Mouse (Mus musculus): ENCODE results near the gene Epha8.
A peak's percentile ranks its signal among the peaks of the same experiment; 100 is the strongest.

Gene Epha8

DNA sequence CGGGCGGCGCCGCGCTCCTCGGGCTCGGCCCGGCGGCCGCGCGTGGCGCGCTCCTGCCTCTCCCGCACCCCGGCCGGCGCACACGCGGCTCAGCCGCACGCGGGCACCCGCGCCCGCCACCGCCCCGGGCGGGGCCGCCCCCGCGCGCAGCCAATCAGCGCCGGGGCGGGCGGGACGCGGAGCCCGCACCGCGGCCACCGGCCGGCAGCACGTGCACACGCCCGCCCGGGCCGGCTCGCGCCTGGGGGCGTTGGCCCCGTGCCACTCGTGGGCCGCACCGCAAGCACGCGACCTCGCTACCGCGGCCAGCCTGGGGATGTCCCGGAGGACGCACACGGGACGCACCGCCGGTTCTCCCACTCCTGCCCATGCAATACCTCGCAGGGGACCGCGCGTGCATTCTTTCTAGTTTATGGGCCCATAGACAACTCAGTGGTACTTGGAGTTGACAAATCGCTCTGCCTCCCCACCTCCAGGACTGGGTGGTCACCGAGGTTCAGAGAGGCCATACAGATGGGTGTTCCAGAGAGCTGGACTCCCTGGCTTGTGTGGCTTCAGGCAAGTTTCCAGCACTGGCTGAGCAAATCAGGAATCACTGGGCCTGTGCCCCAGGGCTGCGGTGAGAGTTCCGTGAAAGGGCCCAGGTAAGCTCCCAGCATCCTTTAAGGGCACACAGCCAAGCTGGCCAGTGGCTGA lies at the start of gene Epha8:
Gene Epha8 (minus strand): TSS at position 66 of the 696 bp plus-strand sequence.
- no peak for DNase-seq (ENCODE audit: low read depth, low spot score)

DNA sequence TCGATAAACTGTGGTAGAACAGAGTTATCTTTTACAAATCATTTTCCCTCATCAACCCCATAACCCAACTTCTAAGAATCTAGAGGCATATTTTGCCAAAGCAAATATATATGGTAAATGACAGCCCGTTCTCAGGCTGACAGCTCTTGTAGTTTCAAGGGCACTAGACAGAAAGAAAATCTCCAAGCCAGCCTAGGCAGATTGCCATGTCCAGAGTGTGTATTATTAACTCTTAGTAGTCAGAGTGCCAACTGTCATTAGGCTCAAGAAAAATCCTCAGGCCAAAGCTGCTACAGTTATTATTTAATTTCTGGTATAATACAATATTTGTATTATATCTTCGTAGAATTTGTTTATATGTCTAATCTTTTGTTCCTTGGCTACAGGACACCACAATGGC lies 45.2 kb upstream of the Epha8 start:
- DNase-seq (ENCODE audit: low read depth, low spot score), result no peak

DNA sequence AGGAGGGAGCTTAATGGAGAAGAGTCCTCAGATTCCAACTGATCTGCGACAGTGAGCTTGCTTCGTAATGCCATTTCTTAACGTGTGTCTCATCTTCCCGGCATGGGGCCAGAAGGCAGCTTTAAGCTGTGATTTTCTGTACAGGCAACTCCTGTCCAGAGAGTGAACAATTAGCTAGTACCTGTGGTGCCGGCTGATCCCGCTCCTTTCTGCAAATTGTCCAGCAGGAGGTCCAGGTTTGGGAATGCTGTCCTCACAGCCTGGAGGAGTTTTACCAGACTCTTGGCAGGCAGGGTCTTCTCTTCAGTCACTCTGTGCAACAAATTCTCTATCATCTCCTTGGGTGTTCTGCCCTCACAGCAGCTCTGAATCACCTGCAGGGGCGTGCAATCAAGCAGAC lies 44.4 kb upstream of the Epha8 start:
- no peak for DNase-seq (ENCODE audit: low read depth, low spot score)

DNA sequence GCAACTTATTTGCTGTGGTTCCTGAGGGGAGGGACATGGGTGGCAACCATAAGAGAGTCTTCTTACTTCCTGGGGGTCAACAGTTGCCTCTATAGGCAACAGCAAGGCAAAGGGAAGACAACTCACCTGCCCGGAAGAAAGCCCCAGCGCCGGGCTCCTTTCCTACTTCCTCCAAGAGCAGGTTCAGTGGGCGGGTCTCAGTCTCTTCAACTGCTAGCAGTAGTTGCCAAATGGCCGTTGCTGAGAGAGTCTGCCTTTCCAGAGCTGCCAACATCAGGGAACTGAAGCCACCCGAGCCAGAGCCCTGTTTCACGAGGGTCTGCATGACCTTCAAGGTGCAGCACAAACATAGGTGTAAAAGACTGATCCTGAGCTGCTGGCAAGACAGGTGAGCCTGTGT lies 41.8 kb upstream of the Epha8 start:
- DNase-seq (ENCODE audit: low read depth, low spot score), result no peak

DNA sequence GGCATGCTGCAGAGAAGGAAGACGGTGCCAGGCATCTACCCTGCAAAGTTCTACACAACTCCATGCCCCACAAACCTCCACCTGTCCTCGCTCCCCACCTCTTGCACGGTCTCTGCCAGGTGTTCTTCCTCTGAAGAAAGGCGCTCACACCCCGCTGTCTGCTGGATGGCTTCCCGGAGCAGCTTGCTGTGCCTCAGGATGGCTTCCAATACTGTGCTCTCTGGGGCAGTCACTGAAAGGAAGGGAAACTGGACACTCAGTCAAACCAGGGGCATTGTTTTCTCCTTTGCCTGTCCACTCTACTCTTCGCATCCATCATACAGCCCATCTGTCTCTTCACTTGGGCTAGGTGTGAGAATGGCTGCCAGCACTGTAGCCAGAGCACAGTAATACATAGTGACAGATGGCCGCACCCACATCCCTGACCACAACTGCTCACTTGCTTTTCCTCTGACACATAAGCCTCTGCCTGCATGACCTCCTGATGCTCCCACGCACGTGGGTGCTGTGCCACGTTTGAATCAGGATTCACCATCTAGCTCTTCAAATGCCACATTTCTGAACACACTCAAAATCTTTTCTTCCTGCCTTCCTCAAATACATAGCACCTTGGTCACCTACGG lies 41.2 kb upstream of the Epha8 start:
- no peak for DNase-seq (ENCODE audit: low read depth, low spot score)

DNA sequence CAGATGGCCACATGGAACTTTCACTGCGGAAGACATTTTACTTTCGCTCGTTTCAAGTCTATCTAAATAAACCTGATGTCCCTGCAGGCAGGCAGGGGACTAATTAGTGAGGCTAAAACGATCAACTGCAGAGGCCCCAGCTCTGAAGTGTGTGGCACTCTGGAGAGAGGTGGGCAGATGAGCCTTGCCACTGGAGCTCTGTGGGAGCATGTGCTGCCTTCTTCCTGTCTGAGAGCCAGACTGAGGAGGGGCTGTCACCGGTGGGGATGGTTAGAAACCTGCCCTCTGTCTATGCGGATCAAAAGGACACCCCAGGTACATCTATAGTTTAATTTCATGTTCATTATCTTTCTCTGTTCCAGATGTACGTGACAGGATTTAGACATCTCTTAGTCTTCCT lies 40.3 kb upstream of the Epha8 start:
- no peak for DNase-seq (ENCODE audit: low read depth, low spot score)

DNA sequence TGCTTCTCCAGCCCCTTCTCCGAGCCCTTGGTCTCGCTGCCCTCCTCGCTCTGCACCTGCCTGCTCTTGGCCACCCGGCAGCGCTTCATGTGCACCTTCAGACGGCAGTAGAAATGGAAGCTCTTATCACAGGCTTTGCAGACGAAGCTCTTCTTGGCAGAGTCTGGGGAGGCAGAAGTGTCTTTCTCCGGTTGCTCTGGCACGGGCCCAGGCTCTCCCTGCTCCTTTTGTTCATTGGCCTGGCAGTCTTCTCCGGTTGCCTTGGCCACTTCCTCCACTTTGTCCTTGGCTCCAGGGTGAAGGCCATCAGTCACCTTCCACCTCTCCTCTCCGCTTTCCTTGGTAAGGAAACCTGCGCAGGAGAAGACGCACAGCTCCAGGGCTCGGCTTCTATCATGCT lies 38.7 kb upstream of the Epha8 start:
- no peak for DNase-seq (ENCODE audit: low read depth, low spot score)

DNA sequence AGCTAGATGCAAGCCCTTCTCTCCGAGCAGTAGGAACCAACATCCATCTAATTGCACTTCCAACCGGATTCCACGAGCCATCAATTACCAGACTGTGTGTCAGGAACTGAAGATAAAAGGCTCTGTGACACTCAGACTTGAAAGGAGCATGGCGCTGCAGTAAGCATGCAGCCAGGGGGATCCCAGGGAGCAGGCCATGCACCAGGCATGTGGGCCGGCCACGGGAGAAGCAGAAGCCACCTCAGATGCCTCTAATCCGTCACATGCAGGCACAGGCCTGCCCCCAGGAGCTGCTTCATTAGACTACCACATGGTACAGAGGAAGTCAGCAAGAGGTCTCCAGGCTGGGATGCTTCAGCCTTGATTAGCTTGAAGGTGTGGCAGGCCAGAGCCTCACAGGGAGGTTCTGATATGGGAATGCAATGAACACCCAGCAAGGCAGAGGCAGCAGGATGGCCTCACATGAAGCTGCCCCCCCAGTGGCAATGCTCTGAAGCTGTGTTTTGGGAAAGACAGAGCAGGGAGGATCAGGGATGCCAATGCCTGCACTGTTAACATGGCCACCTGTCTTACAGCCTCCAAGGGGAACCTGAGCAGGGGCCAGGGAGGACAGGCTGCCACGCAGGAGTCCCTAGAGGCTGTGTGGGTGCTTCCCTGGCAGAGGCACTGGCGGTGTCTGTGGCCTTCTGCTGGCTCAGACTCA lies 25.5 kb upstream of the Epha8 start:
- DNase-seq (ENCODE audit: low read depth, low spot score), result no peak

DNA sequence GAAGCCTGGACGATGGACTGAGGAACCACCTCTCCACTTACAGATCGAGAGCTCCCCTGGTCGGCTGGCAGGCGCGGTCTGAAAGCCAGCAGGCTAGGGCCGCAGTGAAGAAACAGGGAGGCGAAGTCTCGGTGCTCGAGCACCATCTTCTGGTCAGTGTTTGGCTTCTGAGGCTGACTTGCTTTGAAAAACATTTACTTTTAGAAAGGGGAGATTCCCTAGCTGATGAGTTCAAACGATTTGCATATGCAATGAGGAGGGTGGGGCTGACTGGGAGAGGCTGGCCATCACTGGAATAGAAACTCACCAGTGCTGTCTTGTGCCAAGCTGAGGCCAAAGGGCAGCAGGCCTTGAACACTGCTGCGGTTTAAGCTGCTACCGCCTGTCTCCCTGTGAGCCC lies 24.7 kb upstream of the Epha8 start:
- peak; percentile 58 for DNase-seq (ENCODE audit: low read depth, low spot score)

DNA sequence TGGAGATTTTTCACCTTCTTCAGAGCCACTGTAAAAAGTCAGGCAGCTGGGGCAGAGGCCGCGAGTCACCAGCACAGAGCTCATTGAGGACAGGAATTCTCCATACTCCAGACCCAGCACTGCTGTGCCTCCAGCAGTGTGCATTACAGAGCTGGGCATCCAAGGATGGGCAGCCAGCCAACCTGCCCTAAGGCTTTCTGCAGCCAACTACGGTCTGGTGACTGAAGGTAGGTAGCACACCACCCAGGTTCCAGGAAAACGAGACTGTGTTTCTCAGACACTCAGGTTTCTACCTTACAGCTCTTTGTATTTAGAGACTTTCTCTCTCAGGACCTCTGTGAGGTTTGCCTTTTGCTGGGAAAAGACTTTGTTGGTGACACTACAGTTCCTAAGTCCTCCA lies 24.3 kb upstream of the Epha8 start:
- no peak for DNase-seq (ENCODE audit: low read depth, low spot score)

DNA sequence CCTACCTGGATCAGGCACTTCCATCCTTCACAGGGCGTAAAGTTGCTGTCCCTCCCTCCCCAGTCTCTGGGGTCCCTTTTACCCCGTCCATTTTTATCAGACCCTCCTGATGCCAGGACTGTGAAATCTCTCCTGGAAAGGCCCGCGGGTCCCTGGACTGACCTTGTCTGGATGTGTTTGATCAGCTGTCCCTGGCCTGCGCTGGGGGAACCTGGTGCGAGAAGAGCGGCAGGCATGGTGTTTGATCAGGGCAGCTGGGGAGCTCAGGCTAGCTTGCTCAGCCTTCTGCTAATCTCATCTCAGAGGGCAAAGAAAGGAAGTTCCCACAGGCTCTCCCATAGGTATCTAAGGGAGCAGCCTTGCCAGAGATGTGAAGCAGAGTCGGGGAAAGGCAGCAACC lies 20.6 kb upstream of the Epha8 start:
- DNase-seq (ENCODE audit: low read depth, low spot score), result no peak

DNA sequence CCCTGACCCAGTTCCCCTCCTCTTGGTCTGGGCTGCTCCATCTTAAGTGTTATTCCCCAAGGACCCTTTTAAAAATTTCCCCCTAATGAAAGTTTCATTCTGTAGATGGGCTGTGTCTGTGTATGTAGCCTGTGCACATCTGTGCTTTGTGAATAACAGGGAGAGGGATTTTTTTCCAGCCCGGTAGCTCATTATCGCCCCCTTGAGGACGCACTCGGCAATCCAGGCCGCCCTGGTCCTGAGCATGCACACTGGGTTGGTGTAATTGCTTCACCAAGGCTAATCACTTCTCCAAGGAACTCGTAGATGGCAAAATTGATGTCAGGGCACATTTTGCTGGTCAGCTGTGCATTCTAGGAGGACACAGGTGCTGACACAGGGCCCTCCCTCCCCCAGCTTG lies 14.3 kb upstream of the Epha8 start:
- DNase-seq (ENCODE audit: low read depth, low spot score), result peak; percentile 72

DNA sequence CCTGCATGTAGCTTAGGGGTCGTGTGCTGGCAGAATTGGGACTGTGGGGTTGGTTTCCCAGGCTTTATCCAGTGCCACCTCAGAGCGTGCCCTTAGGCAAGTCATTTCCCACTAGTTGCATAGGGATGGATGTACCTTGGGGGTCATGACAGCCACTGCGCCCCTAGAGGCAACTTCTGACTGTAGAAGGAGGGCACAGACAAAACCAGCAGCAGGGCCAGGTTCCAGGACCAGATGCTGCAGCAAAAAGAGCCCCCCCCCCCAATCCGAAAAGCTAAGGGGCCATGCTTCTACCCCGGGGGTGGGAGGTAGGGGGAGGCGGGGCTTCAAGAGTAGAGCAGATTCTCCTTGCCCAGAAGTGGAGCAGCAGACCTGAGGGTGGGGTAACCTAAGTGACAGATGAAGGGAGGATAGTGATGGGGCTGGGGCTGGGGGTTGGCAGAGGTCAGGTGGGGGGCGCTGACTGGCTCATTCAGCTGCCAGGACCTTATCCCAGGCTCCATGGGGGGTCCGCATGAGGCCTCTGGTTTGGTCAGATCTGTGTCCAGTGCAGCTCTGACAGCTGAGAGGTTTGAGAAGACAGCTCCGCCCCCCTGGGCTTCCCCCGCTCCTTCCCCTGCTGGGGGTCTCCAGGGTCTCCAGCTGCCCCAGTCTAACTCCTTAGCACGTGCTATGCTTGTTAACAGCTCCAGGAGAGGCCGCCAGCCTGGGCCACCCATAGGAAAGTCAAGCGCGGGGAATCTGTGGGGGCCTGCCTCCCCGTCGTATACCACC lies 13.1 kb upstream of the Epha8 start:
- DNase-seq (ENCODE audit: low read depth, low spot score), result no peak

DNA sequence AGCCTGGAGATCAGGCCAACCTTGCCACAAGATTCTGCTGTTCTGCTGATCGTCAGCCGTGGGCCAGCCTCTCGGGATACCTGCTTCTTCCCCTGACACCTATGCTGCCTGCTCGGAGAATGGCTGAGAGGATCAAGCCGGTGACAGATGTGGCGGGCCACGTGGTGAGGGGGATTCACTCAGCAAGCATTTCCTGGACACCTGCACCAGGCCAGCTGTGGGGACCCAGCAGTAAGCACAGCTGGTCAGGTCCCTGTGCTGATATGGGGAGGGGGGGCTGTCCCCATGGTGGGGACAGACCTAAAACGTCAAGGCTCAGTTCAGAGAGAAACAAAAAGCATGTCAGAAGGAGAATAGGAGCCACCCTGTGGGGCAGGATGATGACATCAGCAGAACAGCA lies 12.5 kb upstream of the Epha8 start:
- DNase-seq (ENCODE audit: low read depth, low spot score), result no peak

DNA sequence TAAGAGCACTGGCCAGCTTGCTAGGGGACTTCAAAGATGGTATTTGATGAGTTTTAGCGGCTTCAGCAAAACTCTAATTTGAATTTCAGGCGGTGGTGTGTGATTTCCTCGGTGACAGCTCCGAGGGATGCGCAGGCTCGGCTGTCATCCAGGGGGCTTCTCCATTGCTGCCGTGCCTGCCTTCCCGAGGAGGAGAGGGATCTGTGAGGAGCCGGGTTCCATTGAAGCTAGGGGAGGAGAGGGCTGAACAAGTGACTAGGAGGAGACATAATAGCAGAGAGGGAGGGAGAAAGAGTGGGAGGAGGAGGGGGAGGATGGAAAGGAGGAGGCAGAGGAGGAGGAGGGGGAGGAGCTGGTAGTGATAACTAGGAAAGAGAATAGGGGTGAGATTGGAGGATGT lies 10.9 kb upstream of the Epha8 start:
- DNase-seq (ENCODE audit: low read depth, low spot score), result no peak

DNA sequence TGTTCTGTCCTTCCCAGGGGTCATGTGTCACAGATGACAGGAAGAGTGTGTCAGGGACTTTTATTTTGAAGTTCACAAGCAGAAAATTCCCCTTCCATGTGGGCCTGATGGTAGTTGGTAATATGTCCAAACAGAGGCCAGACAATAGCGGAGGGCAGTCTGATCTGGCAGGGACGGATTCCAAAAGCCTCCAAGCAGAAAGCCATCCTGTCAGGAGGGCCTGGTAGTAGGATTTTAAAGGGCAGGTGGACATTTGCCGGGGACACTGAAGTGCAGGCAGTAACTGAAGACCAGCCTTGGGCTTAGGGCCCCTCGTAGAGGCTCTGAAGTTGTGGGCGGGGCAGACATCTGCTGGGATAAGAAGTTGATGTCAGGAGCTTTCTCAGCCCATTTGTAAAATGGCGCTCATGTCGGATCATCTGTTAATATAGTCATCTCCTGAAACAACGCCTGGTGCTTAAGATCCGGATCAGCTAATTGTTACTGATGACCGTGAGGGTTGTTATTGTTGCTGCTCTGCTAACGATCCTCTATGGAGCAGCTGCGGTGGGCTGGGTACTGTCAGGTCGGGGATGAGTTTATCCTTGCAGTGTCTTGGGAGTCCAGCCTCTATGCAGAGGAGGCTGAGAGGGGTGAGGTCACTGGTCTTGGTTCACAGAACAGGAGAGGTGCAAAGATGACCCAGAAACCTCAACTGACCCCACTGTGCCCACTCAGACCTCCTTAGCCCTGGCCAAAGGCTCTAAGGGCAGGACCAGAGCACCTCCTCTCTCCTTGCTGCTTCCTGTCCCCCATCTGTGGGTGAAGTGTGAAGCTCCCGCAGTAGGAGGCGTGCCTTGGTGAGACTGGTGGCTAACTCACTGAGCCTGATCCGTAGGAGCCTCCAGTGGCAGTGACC lies 10.1 kb upstream of the Epha8 start:
- no peak for DNase-seq (ENCODE audit: low read depth, low spot score)

DNA sequence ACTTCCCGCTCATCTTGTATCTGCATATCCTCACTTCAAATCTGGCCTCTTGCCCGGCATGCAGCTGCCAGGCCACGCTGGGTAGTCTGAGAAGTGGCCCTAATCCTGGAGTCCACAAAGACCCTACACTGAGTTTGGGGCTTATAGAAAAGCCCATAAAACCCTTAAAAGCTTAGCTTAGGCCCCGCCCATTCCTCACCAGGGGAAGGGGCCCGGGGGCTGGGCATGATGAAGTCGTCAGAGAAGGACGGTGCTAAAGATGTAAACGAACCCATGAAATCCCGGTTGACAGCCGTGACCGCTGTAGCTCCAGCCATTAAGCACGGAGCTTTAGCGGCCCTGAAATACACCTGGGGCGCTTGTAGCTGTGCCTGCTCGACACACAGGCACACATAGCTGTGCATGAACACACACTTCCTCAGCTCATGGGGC lies 8.4 kb upstream of the Epha8 start:
- peak; percentile 36 for DNase-seq (ENCODE audit: low read depth, low spot score)

DNA sequence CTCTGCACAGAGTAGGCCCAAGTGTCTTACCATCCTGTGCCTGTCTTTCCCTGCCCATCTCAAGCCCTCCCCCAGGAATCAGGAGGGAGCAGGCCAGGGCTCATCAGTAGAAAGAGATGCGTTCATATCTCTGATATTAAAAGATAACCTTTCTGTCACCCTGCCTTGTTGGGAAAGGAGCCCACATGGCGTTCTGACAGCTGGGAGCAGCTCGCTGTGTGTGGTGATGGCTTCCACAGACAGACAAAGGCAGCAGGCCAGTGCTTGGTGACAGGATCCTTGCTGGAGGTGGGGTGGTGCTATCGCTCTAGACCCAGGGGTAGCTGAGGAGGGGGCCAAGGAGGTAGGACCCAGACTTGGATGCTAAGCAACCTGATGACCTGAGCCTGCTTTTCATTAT lies 5.8 kb upstream of the Epha8 start:
- DNase-seq (ENCODE audit: low read depth, low spot score), result no peak

DNA sequence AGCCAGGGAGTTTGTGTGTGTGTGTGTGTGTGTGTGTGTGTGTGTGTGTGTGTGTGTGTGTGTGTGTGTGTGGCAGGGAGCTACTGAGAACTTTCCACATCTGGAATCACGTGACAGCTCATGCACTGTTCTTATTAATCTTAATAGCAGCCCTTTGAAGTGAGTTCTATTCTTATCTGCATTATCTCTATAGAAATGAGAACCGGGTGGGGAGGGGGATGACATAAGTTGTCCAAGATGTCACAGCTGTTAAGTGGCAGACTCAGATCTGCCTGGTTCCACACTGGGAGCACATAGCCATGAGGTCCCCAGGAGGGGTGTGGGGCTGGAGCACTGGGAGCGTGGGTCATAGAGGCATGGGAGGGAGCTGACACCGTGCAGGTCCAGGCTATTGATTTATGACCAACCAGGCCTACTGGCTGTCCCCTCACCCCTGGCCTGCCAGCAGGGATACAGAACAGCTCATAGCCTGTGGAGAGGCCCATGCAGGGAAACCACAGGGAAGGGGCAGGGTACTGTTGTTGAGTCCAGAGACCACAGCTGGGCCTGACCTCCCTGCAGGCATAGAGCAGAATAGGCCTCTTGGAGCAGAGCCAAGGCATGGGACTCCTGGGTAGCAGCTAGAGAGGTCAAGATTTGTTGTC lies 5.1 kb upstream of the Epha8 start:
- DNase-seq (ENCODE audit: low read depth, low spot score), result peak; percentile 50

DNA sequence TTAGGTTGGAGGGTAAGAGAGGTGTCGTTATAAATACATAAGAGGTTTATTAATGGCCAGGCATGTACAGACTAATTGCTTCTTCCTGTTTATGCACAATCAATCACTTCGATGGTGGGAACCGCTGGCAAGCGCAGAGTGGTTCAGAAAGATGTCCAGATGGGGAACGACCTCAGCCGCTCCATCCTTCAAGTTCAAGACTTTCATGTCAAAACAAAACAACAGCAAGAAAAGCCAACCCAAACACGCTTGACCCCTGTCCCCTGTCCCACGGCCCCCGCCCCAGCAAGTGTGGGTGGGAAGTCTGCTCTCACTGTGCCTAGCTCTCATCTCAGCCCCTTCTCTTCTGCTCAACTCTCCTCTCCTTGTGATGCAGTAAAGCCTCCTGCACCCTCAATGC lies 4.0 kb upstream of the Epha8 start:
- no peak for DNase-seq (ENCODE audit: low read depth, low spot score)

DNA sequence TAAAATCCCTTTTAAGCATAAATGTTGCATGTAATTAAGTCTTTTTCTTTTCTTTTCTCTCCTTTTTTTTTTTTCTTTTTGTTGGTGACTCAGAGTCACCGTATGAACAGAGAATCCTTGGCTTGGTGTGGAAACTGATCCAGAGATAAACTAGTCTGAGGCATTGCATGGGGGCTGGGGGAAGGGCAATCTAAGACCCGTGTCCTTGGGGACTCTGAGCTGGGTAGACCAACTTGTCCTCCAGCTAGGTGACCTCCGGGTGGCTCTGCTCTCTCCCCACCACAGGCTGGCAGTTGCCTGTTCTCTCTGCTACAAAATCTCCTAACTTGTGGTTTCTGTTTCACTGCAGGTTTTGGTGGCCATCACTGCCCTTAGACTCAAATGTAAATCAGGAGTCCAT lies 3.5 kb upstream of the Epha8 start:
- DNase-seq (ENCODE audit: low read depth, low spot score), result no peak
